Mouse (Mus musculus) heart, embryonic 13.5 days (tissue): ENCODE data around the gene Sec24a. TPM values are rescaled to one million over a fixed set of nuclear protein-coding genes. Genes with fewer than 3 reads are reported as not detected.
A peak's percentile ranks its signal among the peaks of the same experiment; 100 is the strongest.
"Not testable (repeated sequence)": the region's sequence is repeated elsewhere in the genome, so short reads cannot be mapped to it uniquely, and the experiment has no call there.

Source experiments
- ATAC-seq: fragments of 200-750 bp; cut with Nextera tagmentation; 2 replicates; pipeline ENCODE4 v1.8.0; 2017; ENCODE audit warnings: moderate TSS enrichment; ENCODE audit not compliant: insufficient number of reproducible peaks, low FRiP score, low TSS enrichment; ENCODE audit errors: extremely low read depth
- H3K27ac ChIP-seq: fragments of 300-500 bp; sonication (generic); replicated peaks from 2 replicates; pipeline ENCODE4 v1.5.1; 2015; ENCODE audit warnings: moderate library complexity, mild to moderate bottlenecking, inconsistent platforms
- H3K27me3 ChIP-seq: fragments of 300-500 bp; sonication (generic); replicated peaks from 2 replicates; pipeline ENCODE4 v1.6.1; 2015; ENCODE audit warnings: mild to moderate bottlenecking, inconsistent platforms
- H3K36me3 ChIP-seq: fragments of 300-500 bp; sonication (generic); 2 replicates; pipeline ENCODE4 v1.6.1; 2015; ENCODE audit warnings: mild to moderate bottlenecking, inconsistent platforms
- H3K4me1 ChIP-seq: fragments of 300-500 bp; sonication (generic); 2 replicates; pipeline ENCODE4 v1.6.1; 2015; ENCODE audit warnings: inconsistent platforms
- H3K4me2 ChIP-seq: fragments of 300-500 bp; sonication (generic); 2 replicates; pipeline ENCODE4 v1.6.1; 2015; ENCODE audit warnings: inconsistent platforms, mild to moderate bottlenecking, moderate library complexity
- H3K4me3 ChIP-seq: fragments of 300-500 bp; sonication (generic); 2 replicates; pipeline ENCODE4 v1.5.1; 2015; ENCODE audit warnings: moderate library complexity, mild to moderate bottlenecking, inconsistent platforms
- H3K9ac ChIP-seq: fragments of 300-500 bp; sonication (generic); 2 replicates; pipeline ENCODE4 v1.6.1; 2015; ENCODE audit warnings: inconsistent platforms, mild to moderate bottlenecking, moderate library complexity
- H3K9me3 ChIP-seq: fragments of 300-500 bp; sonication (generic); 2 replicates; pipeline ENCODE4 v1.6.1; 2016; ENCODE audit warnings: inconsistent platforms
- WGBS: fragments of 180-500 bp; shearing (Covaris S2); methylation state at CpG from one replicate; pipeline ENCODE4 v1.1.7; 2015; ENCODE audit warnings: mixed read lengths; 5-methylcytosine and 5-hydroxymethylcytosine counted together
- polyA plus RNA-seq: library from polyadenylated mRNA; unstranded; fragments of >200 nt; fragmentation: Nextera tagmentation; extraction: Ambion mirVana; gene quantifications from 2 replicates; pipeline ENCODE4 v1.2.1, GENCODE M21; 2015

Gene Sec24a
- polyA plus RNA-seq, 1 experiment from 2014 or later: 10.3 TPM

DNA sequence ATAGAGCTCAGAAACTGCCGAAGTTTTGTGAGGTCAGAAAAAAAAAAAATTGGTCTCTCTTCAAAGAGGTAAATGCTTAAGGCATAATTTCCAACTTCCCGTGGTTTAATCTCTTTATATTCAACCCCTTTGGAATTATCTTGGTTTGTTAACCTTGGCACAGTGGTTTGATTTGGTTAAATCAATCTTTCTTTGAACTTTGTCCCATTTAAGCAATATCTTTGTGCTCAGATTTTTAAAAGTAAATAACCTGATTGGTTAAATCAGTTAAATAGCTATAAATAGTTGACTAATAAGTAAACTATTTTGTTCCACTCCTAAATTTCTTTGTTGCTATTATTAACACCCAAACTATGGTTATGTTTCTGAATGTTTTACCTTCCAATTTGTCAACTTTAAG is 4.2 kb downstream of the Sec24a start:
- H3K36me3 ChIP-seq: no peaks in the 10 kb centered on the region
- H3K27ac ChIP-seq: no peak overlapping the region
- no peak overlapping the region for H3K4me2 ChIP-seq
- no peak for ATAC-seq
- peaks cover 9% of the 10 kb centered on the region for H3K27me3 ChIP-seq
- H3K9me3 ChIP-seq: no peaks in the 10 kb centered on the region
- H3K4me3 ChIP-seq: no peak overlapping the region
- 75% methylated on average over 2 of the region's 2 CpGs for WGBS
- peaks cover 24% of the 10 kb centered on the region for H3K4me1 ChIP-seq
- no peak overlapping the region for H3K9ac ChIP-seq

DNA sequence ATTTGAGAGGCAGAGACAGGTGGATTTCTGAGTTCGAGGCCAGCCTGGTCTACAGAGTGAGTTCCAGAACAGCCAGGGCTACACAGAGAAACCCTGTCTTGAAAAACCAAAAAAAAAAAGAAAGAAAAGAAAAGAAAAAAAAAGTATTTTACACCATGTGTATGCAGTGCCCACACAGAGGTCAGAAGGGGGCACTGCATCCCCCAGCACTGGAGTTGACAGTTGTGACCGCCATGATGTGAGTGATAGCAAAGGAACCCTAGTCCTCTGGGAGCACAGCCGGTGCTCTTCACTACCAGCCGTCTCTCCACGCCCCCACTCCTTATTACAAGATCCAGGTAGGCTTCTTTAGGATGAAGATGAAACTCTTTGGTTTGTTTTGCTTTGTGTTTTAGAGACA is 5.2 kb downstream of the Sec24a start:
- H3K27ac ChIP-seq, H3K36me3 ChIP-seq, H3K9ac ChIP-seq, H3K4me2 ChIP-seq, H3K9me3 ChIP-seq, H3K4me3 ChIP-seq, ATAC-seq, H3K27me3 ChIP-seq: not testable (repeated sequence)
- H3K4me1 ChIP-seq: peaks cover 32% of the 10 kb centered on the region
- WGBS: 86% methylated on average over 5 of the region's 5 CpGs

GRCm38 (mm10) chr11:51757625-51758024 is 5.8 kb downstream of the Sec24a start:
- H3K27me3 ChIP-seq: peaks cover 9% of the 10 kb centered on the region
- H3K9ac ChIP-seq: no peak overlapping the region
- no peak overlapping the region for H3K27ac ChIP-seq
- ATAC-seq: no peak
- peaks cover 28% of the 10 kb centered on the region for H3K4me1 ChIP-seq
- no peak overlapping the region for H3K4me2 ChIP-seq
- peaks cover 5% of the 10 kb centered on the region for H3K36me3 ChIP-seq
- WGBS: 90% methylated on average over 5 of the region's 5 CpGs
- no peaks in the 10 kb centered on the region for H3K9me3 ChIP-seq
- no peak overlapping the region; the same call in 1 of the 2 replicates for H3K4me3 ChIP-seq

- peaks cover 28% of the 10 kb centered on the region for H3K4me1 ChIP-seq
- peak overlapping the region; percentile 96 for H3K4me3 ChIP-seq
- H3K4me2 ChIP-seq: peak overlapping the region; percentile 89
- WGBS: 69% methylated on average over 11 of the region's 11 CpGs
- peaks cover 5% of the 10 kb centered on the region for H3K36me3 ChIP-seq
- no peak for ATAC-seq
- H3K27ac ChIP-seq: peak overlapping the region; percentile 83
- H3K27me3 ChIP-seq: peaks cover 8% of the 10 kb centered on the region
- H3K9ac ChIP-seq: peak overlapping the region; percentile 98
- H3K9me3 ChIP-seq: no peaks in the 10 kb centered on the region
Measured at GRCm38 (mm10) chr11:51757023-51757422, 6.4 kb downstream of the Sec24a start.

GRCm38 (mm10) chr11:51756352-51756771 is 7.1 kb downstream of the Sec24a start:
- Histone ChIP-seq H3K36me3 (peaks cover 5% of the 10 kb centered on the region), H3K9ac (peak overlapping the region; percentile 98), H3K4me3 (peak overlapping the region; percentile 96), H3K4me1 (peaks cover 31% of the 10 kb centered on the region), H3K4me2 (peak overlapping the region; percentile 89), H3K27ac (peak overlapping the region; percentile 83), H3K27me3 (peaks cover 4% of the 10 kb centered on the region), H3K9me3 (no peaks in the 10 kb centered on the region)
- peak; percentile 89 for ATAC-seq
- WGBS: under 1% methylated on average over 40 of the region's 41 CpGs

DNA sequence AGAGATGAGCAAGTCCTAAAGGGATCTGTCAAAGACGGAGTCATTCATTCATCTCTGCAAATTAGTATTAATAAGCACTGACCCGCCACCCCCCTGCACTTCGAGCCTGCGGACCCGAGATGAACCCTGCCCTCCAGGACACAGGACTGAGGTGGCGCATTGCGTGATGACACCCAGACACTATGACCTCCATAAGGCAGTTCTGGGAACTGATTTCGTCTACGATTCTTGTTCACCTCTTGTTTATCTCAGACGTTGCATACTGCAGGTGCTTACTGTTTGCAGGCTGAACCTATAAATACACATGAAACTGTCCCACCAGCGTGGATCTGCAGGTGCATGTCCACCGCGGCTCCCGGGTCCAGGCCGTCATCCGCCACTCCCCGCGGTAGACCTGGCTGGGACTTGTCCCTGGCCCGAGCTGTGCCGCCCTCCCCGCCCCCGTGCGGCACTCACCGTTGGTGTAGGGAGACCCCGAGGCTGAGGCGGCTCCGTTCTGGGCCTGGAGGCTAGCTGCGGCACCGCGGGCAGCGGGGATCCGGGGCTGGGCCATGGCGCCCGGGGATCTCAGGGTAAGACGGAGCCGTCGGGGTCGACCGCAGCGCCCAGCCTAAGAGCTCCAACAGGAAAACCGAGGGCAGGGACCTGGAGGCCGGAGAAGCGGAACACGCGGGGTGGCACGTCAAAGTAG is 7.7 kb downstream of the Sec24a start:
- H3K4me1 ChIP-seq: peaks cover 31% of the 10 kb centered on the region
- H3K27ac ChIP-seq: peak overlapping the region; percentile 83
- under 1% methylated on average over 45 of the region's 46 CpGs for WGBS
- H3K9me3 ChIP-seq: no peaks in the 10 kb centered on the region
- peaks cover 4% of the 10 kb centered on the region for H3K27me3 ChIP-seq
- H3K9ac ChIP-seq: peak overlapping the region; percentile 98
- H3K4me3 ChIP-seq: peak overlapping the region; percentile 96
- peak overlapping the region; percentile 89 for H3K4me2 ChIP-seq
- H3K36me3 ChIP-seq: peaks cover 6% of the 10 kb centered on the region
- peak; percentile 60; the same call in 1 of the 2 replicates for ATAC-seq

GRCm38 (mm10) chr11:51751623-51752225 is 11.7 kb downstream of the Sec24a start:
- not testable (repeated sequence) for H3K9ac ChIP-seq, ATAC-seq, H3K4me2 ChIP-seq, H3K9me3 ChIP-seq, H3K4me3 ChIP-seq, H3K27ac ChIP-seq, H3K27me3 ChIP-seq
- peaks cover 27% of the 10 kb centered on the region for H3K4me1 ChIP-seq
- 64% methylated on average over 6 of the region's 6 CpGs for WGBS
- H3K36me3 ChIP-seq: peaks cover 30% of the 10 kb centered on the region

DNA sequence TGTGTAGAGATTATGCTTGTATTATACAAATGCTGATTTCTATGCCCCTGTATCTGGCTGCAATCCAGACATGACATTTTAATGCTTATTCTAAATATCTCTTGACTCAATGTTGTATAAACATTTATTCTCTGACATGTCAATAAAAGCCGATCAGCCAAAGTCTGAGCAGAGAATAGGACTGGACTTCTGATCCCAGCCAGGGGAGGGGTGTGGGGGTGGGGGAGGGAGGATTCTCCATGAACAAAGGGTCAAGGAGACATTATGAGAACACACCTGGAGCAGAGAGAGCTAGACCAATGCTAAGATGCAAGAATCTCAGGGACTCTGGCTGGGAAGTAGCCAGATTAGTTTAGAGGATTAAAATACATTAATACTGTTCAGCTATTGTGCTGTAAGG is 17.3 kb downstream of the Sec24a start:
- Histone ChIP-seq H3K9me3 (0 out of 2 replicates have a peak, but pooled peaks cover 2% of the 10 kb centered on the region), H3K27me3 (no peaks in the 10 kb centered on the region), H3K4me3 (no peak overlapping the region), H3K9ac (no peak overlapping the region), H3K27ac (no peak overlapping the region), H3K4me2 (no peak overlapping the region), H3K36me3 (peaks cover 68% of the 10 kb centered on the region), H3K4me1 (no peaks in the 10 kb centered on the region)
- no peak for ATAC-seq
- 81% methylated on average over 1 of the region's 1 CpGs for WGBS

GRCm38 (mm10) chr11:51740701-51741100 is 22.7 kb downstream of the Sec24a start:
- no peaks in the 10 kb centered on the region for H3K9me3 ChIP-seq
- no peak overlapping the region for H3K4me3 ChIP-seq
- H3K27ac ChIP-seq: no peak overlapping the region
- H3K9ac ChIP-seq: no peak overlapping the region
- no peaks in the 10 kb centered on the region for H3K27me3 ChIP-seq
- WGBS: 91% methylated on average over 3 of the region's 3 CpGs
- 0 out of 2 replicates have a peak, but pooled peaks cover 3% of the 10 kb centered on the region for H3K4me1 ChIP-seq
- H3K36me3 ChIP-seq: peaks cover 78% of the 10 kb centered on the region
- ATAC-seq: no peak
- no peak overlapping the region for H3K4me2 ChIP-seq

GRCm38 (mm10) chr11:51738651-51739403 is 24.6 kb downstream of the Sec24a start:
- H3K4me1 ChIP-seq: 0 out of 2 replicates have a peak, but pooled peaks cover 3% of the 10 kb centered on the region
- no peak for ATAC-seq
- peaks cover 73% of the 10 kb centered on the region for H3K36me3 ChIP-seq
- WGBS: 80% methylated on average over 3 of the region's 3 CpGs
- H3K27ac ChIP-seq: no peak overlapping the region
- no peaks in the 10 kb centered on the region for H3K9me3 ChIP-seq
- H3K27me3 ChIP-seq: no peaks in the 10 kb centered on the region
- no peak overlapping the region for H3K4me2 ChIP-seq
- no peak overlapping the region for H3K9ac ChIP-seq
- H3K4me3 ChIP-seq: no peak overlapping the region

- not testable (repeated sequence) for H3K4me2 ChIP-seq, H3K27me3 ChIP-seq, H3K9me3 ChIP-seq, H3K9ac ChIP-seq, H3K4me3 ChIP-seq, ATAC-seq, H3K27ac ChIP-seq, H3K4me1 ChIP-seq
- H3K36me3 ChIP-seq: peaks cover 71% of the 10 kb centered on the region
- WGBS: 93% methylated on average over 13 of the region's 13 CpGs
Measured at GRCm38 (mm10) chr11:51734218-51734617, 29.2 kb downstream of the Sec24a start.
